Mouse (Mus musculus) heart, adult 2 months (tissue): ENCODE data around the gene Nek9. TPM values are rescaled to one million over a fixed set of nuclear protein-coding genes. Genes with fewer than 3 reads are reported as not detected.

Experiments used
- DNase-seq, 2 experiments: peaks; one replicate each; pipeline ENCODE4 v3.0.0; 2021
- H3K27ac ChIP-seq: fragments of 200-600 bp; 2 replicates; pipeline ENCODE4 v1.8.1; 2022
- H3K27me3 ChIP-seq: fragments of 200-500 bp; 2 replicates; pipeline ENCODE4 v1.6.1; 2012; ENCODE audit warnings: mild to moderate bottlenecking, low read length, inconsistent platforms, mixed read lengths; ENCODE audit not compliant: control insufficient read depth, insufficient read depth
- H3K36me3 ChIP-seq: fragments of 200-500 bp; 2 replicates; pipeline ENCODE4 v1.6.1; 2012; ENCODE audit warnings: low read length, inconsistent platforms; ENCODE audit not compliant: control insufficient read depth, insufficient read depth
- H3K4me1 ChIP-seq: fragments of 200-500 bp; 2 replicates; pipeline ENCODE4 v1.6.1; 2011; ENCODE audit warnings: low read length; ENCODE audit not compliant: control insufficient read depth, insufficient read depth
- H3K4me3 ChIP-seq: fragments of 200-600 bp; 2 replicates; pipeline ENCODE4 v1.8.1; 2022
- H3K79me2 ChIP-seq: fragments of 200-500 bp; replicated peaks from 2 replicates; pipeline ENCODE4 v1.6.1; 2012; ENCODE audit warnings: mild to moderate bottlenecking, inconsistent platforms, low read length, moderate library complexity, mixed read lengths; ENCODE audit not compliant: control insufficient read depth, insufficient read depth
- H3K9ac ChIP-seq: fragments of 200-500 bp; 2 replicates; pipeline ENCODE4 v1.6.1; 2012; ENCODE audit warnings: low read depth, mild to moderate bottlenecking, control low read depth, inconsistent platforms, low read length, mixed read lengths
- CTCF ChIP-seq: fragments of 200-600 bp; IDR thresholded peaks from 2 replicates; pipeline ENCODE4 v1.8.1; 2022; ENCODE audit warnings: antibody characterized with exemption, mild to moderate bottlenecking, moderate library complexity
- EP300 ChIP-seq: fragments of 200-500 bp; IDR thresholded peaks from 2 replicates; pipeline ENCODE4 v1.6.1; 2011; ENCODE audit warnings: low read depth, low read length, control low read depth; ENCODE audit not compliant: insufficient read depth
- POLR2A ChIP-seq: fragments of 200-500 bp; IDR thresholded peaks from 2 replicates; pipeline ENCODE4 v1.6.1; 2011; ENCODE audit warnings: mild to moderate bottlenecking, low read depth, low read length, control low read depth; ENCODE audit not compliant: insufficient read depth
- WGBS: fragments of 180-500 bp; shearing (Covaris S2); methylation state at CpG from one replicate; pipeline ENCODE4 v1.1.7; 2018; 5-methylcytosine and 5-hydroxymethylcytosine counted together
- intact Hi-C: fragments of 180-260 bp; cut with DNase I; formaldehyde crosslinking; loops from one replicate; pipeline ENCODE4 v1.15.1; 2025
- polyA plus RNA-seq: library from polyadenylated mRNA; depleted of rRNA; stranded (reverse); fragments of >200 nt; gene quantifications from 2 replicates; pipeline ENCODE4 v1.2.3, GENCODE M21; 2012
- total RNA-seq, 2 experiments: library from RNA; stranded (reverse); gene quantifications; 2 replicates each; pipeline ENCODE4 v1.2.3; 2021

Nek9 gene
- total and polyA plus RNA-seq, 3 experiments = 41.6 to 116 (median 107) TPM

GRCm38 (mm10) chr12:85308651-85309050 lies 30.5 kb downstream of the Nek9 start:
- peak overlapping the region; percentile 41 for H3K27ac ChIP-seq
- H3K36me3 ChIP-seq = peaks cover 5% of the 10 kb centered on the region; the same call in 1 of the 2 replicates
- peak in 1 of 2 experiments; percentile 39 for DNase-seq
- H3K9ac ChIP-seq = no peak overlapping the region
- H3K27me3 ChIP-seq = no peaks in the 10 kb centered on the region
- no peak for TF ChIP-seq CTCF
- TF ChIP-seq EP300 = no peak
- TF ChIP-seq POLR2A = no peak
- peaks cover 3% of the 10 kb centered on the region for H3K4me1 ChIP-seq
- no peaks in the 10 kb centered on the region for H3K79me2 ChIP-seq
- no peak overlapping the region for H3K4me3 ChIP-seq
- intact Hi-C loops = no loop called here
- WGBS = 44% methylated on average over 3 of the region's 3 CpGs

GRCm38 (mm10) chr12:85305247-85305892 lies 33.8 kb downstream of the Nek9 start:
- intact Hi-C loops = loop anchor here (1.0 kb wide), 3 partner anchors 12 to 162 kb away; no protein-coding TSS in a partner anchor
- 27% methylated on average over 16 of the region's 16 CpGs for WGBS

GRCm38 (mm10) chr12:85304725-85305124 lies 34.4 kb downstream of the Nek9 start:
- H3K27me3 ChIP-seq = no peaks in the 10 kb centered on the region
- 64% methylated on average over 4 of the region's 4 CpGs for WGBS
- H3K27ac ChIP-seq = peak overlapping the region; percentile 71
- no peak overlapping the region for H3K4me3 ChIP-seq
- intact Hi-C loops = loop anchor here (1.0 kb wide), 4 partner anchors 11 to 212 kb away; no protein-coding TSS in a partner anchor
- no peak for DNase-seq
- no peak for TF ChIP-seq CTCF
- no peak for TF ChIP-seq EP300
- TF ChIP-seq POLR2A = no peak
- peaks cover 3% of the 10 kb centered on the region for H3K4me1 ChIP-seq
- peaks cover 5% of the 10 kb centered on the region; the same call in 1 of the 2 replicates for H3K36me3 ChIP-seq
- no peak overlapping the region for H3K9ac ChIP-seq
- H3K79me2 ChIP-seq = no peaks in the 10 kb centered on the region

More at GRCm38 (mm10) chr12:85305247-85305892, 33.8 kb downstream of the Nek9 start:
- Histone ChIP-seq H3K4me1 (peaks cover 3% of the 10 kb centered on the region), H3K4me3 (peak overlapping the region; percentile 26; the same call in 1 of the 2 replicates), H3K79me2 (no peaks in the 10 kb centered on the region), H3K9ac (peak overlapping the region; percentile 59), H3K27me3 (no peaks in the 10 kb centered on the region), H3K27ac (peak overlapping the region; percentile 71), H3K36me3 (peaks cover 5% of the 10 kb centered on the region; the same call in 1 of the 2 replicates)
- peak; percentile 93 for TF ChIP-seq EP300
- no peak for TF ChIP-seq POLR2A
- TF ChIP-seq CTCF = peak; percentile 100; the same call in 1 of the 2 replicates
- DNase-seq = peak; percentile 86 to 87

DNA sequence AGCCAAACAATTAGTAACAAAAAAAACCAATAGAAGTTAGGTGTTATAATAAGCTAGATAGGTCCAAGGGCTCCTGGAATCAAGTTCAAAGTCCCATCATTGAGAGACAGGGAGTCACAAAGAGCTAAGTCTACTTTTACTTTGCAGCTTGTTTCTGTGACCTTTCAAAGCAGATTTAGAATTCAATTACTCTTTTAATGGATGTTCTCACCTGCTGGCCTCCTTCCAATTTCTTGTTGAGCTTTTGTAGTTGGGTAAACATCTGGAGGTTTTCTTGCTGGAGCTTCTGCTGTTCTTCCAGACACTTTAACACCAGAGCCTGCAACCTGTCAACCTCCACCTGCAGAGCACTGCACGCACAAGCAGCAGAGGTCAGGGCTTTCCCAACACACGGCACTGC lies 35.9 kb downstream of the Nek9 start:
- Histone ChIP-seq H3K79me2 (no peaks in the 10 kb centered on the region), H3K27ac (no peak overlapping the region), H3K4me1 (peaks cover 3% of the 10 kb centered on the region), H3K4me3 (no peak overlapping the region), H3K9ac (no peak overlapping the region), H3K27me3 (no peaks in the 10 kb centered on the region), H3K36me3 (peaks cover 5% of the 10 kb centered on the region; the same call in 1 of the 2 replicates)
- TF ChIP-seq CTCF = no peak
- no peak for TF ChIP-seq POLR2A
- TF ChIP-seq EP300 = no peak
- 77% methylated on average over 2 of the region's 2 CpGs for WGBS
- intact Hi-C loops = no loop called here
- no peak for DNase-seq

DNA sequence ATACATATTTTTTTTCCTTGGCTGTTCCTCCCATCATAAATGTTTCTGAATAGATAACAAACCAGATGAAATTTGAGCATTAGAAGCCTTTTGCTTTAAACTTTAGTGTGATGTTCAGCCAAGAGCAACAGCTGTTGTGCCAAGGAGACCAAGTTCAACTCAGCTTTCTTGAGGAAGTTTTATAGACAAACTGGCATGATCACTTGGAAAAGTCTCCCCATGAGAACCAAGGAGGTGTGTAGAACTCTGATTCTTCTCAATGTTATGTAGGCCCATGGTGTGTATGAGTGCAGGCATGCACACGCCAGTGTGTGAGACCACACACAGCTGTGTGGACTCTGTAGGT lies 40.4 kb downstream of the Nek9 start:
- H3K9ac ChIP-seq = no peak overlapping the region
- H3K27ac ChIP-seq = no peak overlapping the region
- H3K27me3 ChIP-seq = no peaks in the 10 kb centered on the region
- 88% methylated on average over 1 of the region's 1 CpGs for WGBS
- H3K4me1 ChIP-seq = no peaks in the 10 kb centered on the region; the same call in 1 of the 2 replicates
- no peak overlapping the region for H3K4me3 ChIP-seq
- no peaks in the 10 kb centered on the region for H3K36me3 ChIP-seq
- intact Hi-C loops = no loop called here
- no peaks in the 10 kb centered on the region for H3K79me2 ChIP-seq
- no peak for DNase-seq
- no peak for TF ChIP-seq CTCF
- TF ChIP-seq POLR2A = no peak
- TF ChIP-seq EP300 = no peak

GRCm38 (mm10) chr12:85298127-85298834 lies 40.9 kb downstream of the Nek9 start:
- Histone ChIP-seq H3K9ac (no peak overlapping the region), H3K79me2 (no peaks in the 10 kb centered on the region), H3K36me3 (no peaks in the 10 kb centered on the region), H3K4me3 (no peak overlapping the region), H3K4me1 (no peaks in the 10 kb centered on the region; the same call in 1 of the 2 replicates), H3K27ac (no peak overlapping the region), H3K27me3 (no peaks in the 10 kb centered on the region)
- no peak for DNase-seq
- intact Hi-C loops = no loop called here
- no peak for TF ChIP-seq EP300
- no peak for TF ChIP-seq CTCF
- no peak for TF ChIP-seq POLR2A
- WGBS = 80% methylated on average over 11 of the region's 11 CpGs
